Mouse (Mus musculus): ENCODE results near the gene Zcwpw1.

Gene Zcwpw1

GRCm38 (mm10) chr5:137756106-137756505, 31.5 kb upstream of the Zcwpw1 start:
- DNase-seq, result no peak

GRCm38 (mm10) chr5:137756882-137757661, 30.5 kb upstream of the Zcwpw1 start:
- DNase-seq, result peak; percentile 91

- no peak for DNase-seq
Observed at GRCm38 (mm10) chr5:137757887-137758286, 29.7 kb upstream of the Zcwpw1 start.

- no peak for DNase-seq
Observed at GRCm38 (mm10) chr5:137758921-137759534, 28.6 kb upstream of the Zcwpw1 start.

GRCm38 (mm10) chr5:137759971-137760412, 27.6 kb upstream of the Zcwpw1 start:
- DNase-seq, result peak; percentile 89

- no peak for DNase-seq
Observed at GRCm38 (mm10) chr5:137764609-137765340, 22.8 kb upstream of the Zcwpw1 start.

GRCm38 (mm10) chr5:137766270-137766669, 21.3 kb upstream of the Zcwpw1 start:
- no peak for DNase-seq

GRCm38 (mm10) chr5:137768475-137768874, 19.1 kb upstream of the Zcwpw1 start:
- DNase-seq, result no peak

GRCm38 (mm10) chr5:137770709-137771108, 16.9 kb upstream of the Zcwpw1 start:
- peak; percentile 23 for DNase-seq

- DNase-seq, result no peak
Observed at GRCm38 (mm10) chr5:137772755-137773154, 14.8 kb upstream of the Zcwpw1 start.

GRCm38 (mm10) chr5:137775587-137776290, 11.9 kb upstream of the Zcwpw1 start:
- no peak for DNase-seq

GRCm38 (mm10) chr5:137776408-137776918, 11.1 kb upstream of the Zcwpw1 start:
- DNase-seq, result peak; percentile 43

GRCm38 (mm10) chr5:137777267-137777845, 10.2 kb upstream of the Zcwpw1 start:
- no peak for DNase-seq

- peak; percentile 99 for DNase-seq
Observed at GRCm38 (mm10) chr5:137778635-137779034, 9.0 kb upstream of the Zcwpw1 start, which contains the start of gene Ppp1r35. Gene Ppp1r35 (plus strand): TSS chr5:137778849.

- no peak for DNase-seq
Observed at GRCm38 (mm10) chr5:137779053-137779933, 8.3 kb upstream of the Zcwpw1 start.

GRCm38 (mm10) chr5:137781661-137782060, 5.9 kb upstream of the Zcwpw1 start:
- no peak for DNase-seq

- no peak for DNase-seq
Observed at GRCm38 (mm10) chr5:137782776-137783522, 4.6 kb upstream of the Zcwpw1 start.

- DNase-seq, result no peak
Observed at GRCm38 (mm10) chr5:137783901-137784540, 3.6 kb upstream of the Zcwpw1 start.

GRCm38 (mm10) chr5:137784546-137784945, 3.1 kb upstream of the Zcwpw1 start:
- DNase-seq, result no peak
